In genomic region chr1:42667546-42667945, GRCm38 (mm10) we compare ENCODE assay signal across 24 mouse cellular contexts. TPM values are rescaled to one million over a fixed set of nuclear protein-coding genes. Genes with fewer than 3 reads are reported as not detected.
DNase-seq lines count a peak whose midpoint lies in the region; ATAC-seq and TF ChIP-seq lines count a peak whose summit lies in the region.
"Had no signal": no experiment of that assay in that cellular context is flagged by ENCODE, and none has a peak within 500 bp of the region (broad histone marks: within the 10 kb centered on the region; RNA-seq: fewer than 3 reads in every experiment).

No protein-coding gene starts in this region.

- H3K9me3 ChIP-seq in forebrain, embryonic 16.5 days (ENCODE audit: control insufficient read depth, low read length) = peaks cover 3% of the 10 kb centered on the region; the same call in 1 of the 2 replicates
- H3K9me3 ChIP-seq in forebrain, embryonic 15.5 days = no peaks in the 10 kb centered on the region
- H3K9me3 ChIP-seq in hindbrain, embryonic 16.5 days (ENCODE audit: control insufficient read depth, low read length) = no peaks in the 10 kb centered on the region
- H3K9me3 ChIP-seq in hindbrain, embryonic 10.5 days = no peaks in the 10 kb centered on the region
- H3K9me3 ChIP-seq in midbrain, postnatal 0 days (ENCODE audit: low read length) = no peaks in the 10 kb centered on the region
- no peaks in the 10 kb centered on the region for H3K9me3 ChIP-seq in midbrain, embryonic 15.5 days
- H3K9me3 ChIP-seq: embryonic facial prominence, embryonic 15.5 days; heart, embryonic 12.5 days had no signal

- no peak overlapping the region for H3K9ac ChIP-seq in forebrain, embryonic 16.5 days (replicated peaks; ENCODE audit: low read depth, low read length)
- H3K9ac ChIP-seq in forebrain, embryonic 15.5 days (replicated peaks) = no peak overlapping the region
- H3K9ac ChIP-seq in hindbrain, embryonic 16.5 days (ENCODE audit: low read depth, low read length) = no peak overlapping the region
- no peak overlapping the region for H3K9ac ChIP-seq in midbrain, postnatal 0 days (replicated peaks; ENCODE audit: low read length, poor library complexity, severe bottlenecking)
- H3K9ac ChIP-seq in midbrain, embryonic 15.5 days = no peak overlapping the region
- H3K9ac ChIP-seq: embryonic facial prominence, embryonic 15.5 days; heart, embryonic 12.5 days had no signal

- no peak overlapping the region for H3K4me3 ChIP-seq in forebrain, embryonic 16.5 days (replicated peaks; ENCODE audit: low read length)
- H3K4me3 ChIP-seq in forebrain, embryonic 15.5 days = no peak overlapping the region
- H3K4me3 ChIP-seq in hindbrain, embryonic 16.5 days (ENCODE audit: low read length) = no peak overlapping the region
- H3K4me3 ChIP-seq in hindbrain, embryonic 10.5 days = no peak overlapping the region
- no peak overlapping the region for H3K4me3 ChIP-seq in midbrain, postnatal 0 days (ENCODE audit: low read depth, low read length)
- no peak overlapping the region for H3K4me3 ChIP-seq in midbrain, embryonic 15.5 days
- H3K4me3 ChIP-seq: embryonic facial prominence, embryonic 15.5 days; erythroblast, embryonic 14.5 days; forebrain, embryonic 10.5 days; gastrocnemius, adult 2 months; heart, embryonic 12.5 days had no signal

- DNase-seq in hindbrain, embryonic 10.5 days (ENCODE audit: low spot score) = no peak
- DNase-seq in midbrain, postnatal 0 days (ENCODE audit: low spot score) = peak; percentile 51
- DNase-seq: adrenal gland, postnatal 14 days; cerebellum, adult 18-20 months; cerebellum, adult 9-11 months; cerebellum, postnatal 36 days; gastrocnemius, adult 2 months; gastrocnemius, postnatal 25 days had no signal

- H3K27ac ChIP-seq in forebrain, embryonic 16.5 days (ENCODE audit: low read length) = no peak overlapping the region
- H3K27ac ChIP-seq in forebrain, embryonic 15.5 days (replicated peaks) = no peak overlapping the region
- H3K27ac ChIP-seq in hindbrain, embryonic 16.5 days (ENCODE audit: low read depth, low read length) = 0 out of 2 replicates have a peak overlapping the region, but pooled peaks have one; percentile 39
- no peak overlapping the region for H3K27ac ChIP-seq in hindbrain, embryonic 10.5 days
- no peak overlapping the region; the same call in 1 of the 2 replicates for H3K27ac ChIP-seq in midbrain, postnatal 0 days (ENCODE audit: low read depth, low read length)
- no peak overlapping the region for H3K27ac ChIP-seq in midbrain, embryonic 15.5 days
- H3K27ac ChIP-seq: embryonic facial prominence, embryonic 15.5 days; forebrain, embryonic 10.5 days; gastrocnemius, adult 2 months had no signal

- WGBS in forebrain, embryonic 16.5 days = 55% methylated on average over 1 of the region's 1 CpGs
- 59% methylated on average over 1 of the region's 1 CpGs for WGBS in forebrain, embryonic 15.5 days
- WGBS in hindbrain, embryonic 16.5 days = 84% methylated on average over 1 of the region's 1 CpGs
- 82% methylated on average over 1 of the region's 1 CpGs for WGBS in hindbrain, embryonic 10.5 days
- WGBS in midbrain, postnatal 0 days = 63% methylated on average over 1 of the region's 1 CpGs
- 71% methylated on average over 1 of the region's 1 CpGs for WGBS in midbrain, embryonic 15.5 days

- no peak overlapping the region for H3K4me2 ChIP-seq in forebrain, embryonic 16.5 days (ENCODE audit: low read length)
- no peak overlapping the region for H3K4me2 ChIP-seq in forebrain, embryonic 15.5 days (replicated peaks)
- H3K4me2 ChIP-seq in hindbrain, embryonic 16.5 days (ENCODE audit: low read length) = no peak overlapping the region
- H3K4me2 ChIP-seq in midbrain, postnatal 0 days (ENCODE audit: low read depth, low read length, poor library complexity, severe bottlenecking) = no peak overlapping the region
- no peak overlapping the region for H3K4me2 ChIP-seq in midbrain, embryonic 15.5 days
- H3K4me2 ChIP-seq: embryonic facial prominence, embryonic 15.5 days; heart, embryonic 12.5 days had no signal

- ATAC-seq in forebrain, embryonic 16.5 days = peak; percentile 40; the same call in 1 of the 2 replicates
- no peak for ATAC-seq in forebrain, embryonic 15.5 days (replicated peaks)
- peak; percentile 60; the same call in 1 of the 2 replicates for ATAC-seq in hindbrain, embryonic 16.5 days
- no peak for ATAC-seq in midbrain, postnatal 0 days (ENCODE audit: low FRiP score)
- no peak for ATAC-seq in midbrain, embryonic 15.5 days (replicated peaks)
- ATAC-seq: activated CD4-positive, CD25-positive, alpha-beta regulatory T cell, adult 4 months; inflammation-experienced regulatory T-cells, adult 6 months; intestine, postnatal 0 days; Patski had no signal

- no peak for TF ChIP-seq CTCF in midbrain, postnatal 0 days (IDR thresholded peaks at IDR 0.05)

- H3K4me1 ChIP-seq in forebrain, embryonic 16.5 days (replicated peaks; ENCODE audit: control insufficient read depth, insufficient read depth, low read length) = 0 out of 2 replicates have a peak, but pooled peaks cover 2% of the 10 kb centered on the region
- peaks cover 4% of the 10 kb centered on the region; the same call in 1 of the 2 replicates for H3K4me1 ChIP-seq in forebrain, embryonic 15.5 days
- H3K4me1 ChIP-seq in hindbrain, embryonic 16.5 days (ENCODE audit: control insufficient read depth, insufficient read depth, low read depth, low read length) = no peaks in the 10 kb centered on the region
- H3K4me1 ChIP-seq in hindbrain, embryonic 10.5 days (replicated peaks) = no peaks in the 10 kb centered on the region
- H3K4me1 ChIP-seq in midbrain, postnatal 0 days (ENCODE audit: insufficient read depth, low read length) = no peaks in the 10 kb centered on the region
- no peaks in the 10 kb centered on the region for H3K4me1 ChIP-seq in midbrain, embryonic 15.5 days
- H3K4me1 ChIP-seq: forebrain, embryonic 10.5 days; heart, embryonic 12.5 days had no signal

- no peaks in the 10 kb centered on the region for H3K27me3 ChIP-seq in forebrain, embryonic 16.5 days (replicated peaks; ENCODE audit: control insufficient read depth, insufficient read depth, low read length)
- no peaks in the 10 kb centered on the region for H3K27me3 ChIP-seq in forebrain, embryonic 15.5 days
- no peaks in the 10 kb centered on the region for H3K27me3 ChIP-seq in hindbrain, embryonic 16.5 days (replicated peaks; ENCODE audit: control insufficient read depth, insufficient read depth, low read length)
- H3K27me3 ChIP-seq in hindbrain, embryonic 10.5 days (ENCODE audit: insufficient read depth, poor library complexity, severe bottlenecking) = no peaks in the 10 kb centered on the region
- no peaks in the 10 kb centered on the region for H3K27me3 ChIP-seq in midbrain, postnatal 0 days (ENCODE audit: insufficient read depth, low read length)
- H3K27me3 ChIP-seq in midbrain, embryonic 15.5 days (replicated peaks) = no peaks in the 10 kb centered on the region
- H3K27me3 ChIP-seq: CH12.LX; embryonic facial prominence, embryonic 15.5 days; heart, embryonic 12.5 days; Patski had no signal

- H3K36me3 ChIP-seq in forebrain, embryonic 16.5 days (ENCODE audit: control insufficient read depth, insufficient read depth) = peaks cover 16% of the 10 kb centered on the region
- peaks cover 29% of the 10 kb centered on the region for H3K36me3 ChIP-seq in forebrain, embryonic 15.5 days
- 0 out of 2 replicates have a peak, but pooled peaks cover 5% of the 10 kb centered on the region for H3K36me3 ChIP-seq in hindbrain, embryonic 16.5 days (ENCODE audit: control insufficient read depth, insufficient read depth, low read length)
- H3K36me3 ChIP-seq in hindbrain, embryonic 10.5 days = peaks cover 77% of the 10 kb centered on the region
- 0 out of 2 replicates have a peak, but pooled peaks cover 3% of the 10 kb centered on the region for H3K36me3 ChIP-seq in midbrain, postnatal 0 days (ENCODE audit: insufficient read depth, low read length)
- peaks cover 6% of the 10 kb centered on the region; the same call in 1 of the 2 replicates for H3K36me3 ChIP-seq in midbrain, embryonic 15.5 days (replicated peaks)
- H3K36me3 ChIP-seq: embryonic facial prominence, embryonic 15.5 days; heart, embryonic 12.5 days had no signal

RNA-seq across cellular contexts. Expression of gene Pou3f3, which starts 28.0 kb away (rescaled TPM):
- polyA plus RNA-seq in forebrain, embryonic 16.5 days (2015; fragmentation: Nextera tagmentation; extraction: Ambion mirVana) = 41.0 and 56.6 TPM in 2 replicates
- polyA plus RNA-seq in forebrain, embryonic 15.5 days (2015; fragmentation: Nextera tagmentation; extraction: Ambion mirVana) = 49.1 and 52.0 TPM in 2 replicates
- polyA plus RNA-seq in hindbrain, embryonic 16.5 days (2015; fragmentation: Nextera tagmentation; extraction: Ambion mirVana) = 8.4 and 9.5 TPM in 2 replicates
- polyA plus RNA-seq in hindbrain, embryonic 10.5 days (2016; fragmentation: Nextera tagmentation; extraction: Ambion mirVana) = 16.8 and 17.8 TPM in 2 replicates
- total RNA-seq in midbrain, postnatal 0 days (2014; rRNA removed) = 45.2 and 48.4 TPM in 2 replicates
- polyA plus RNA-seq in midbrain, postnatal 0 days (2015; fragmentation: Nextera tagmentation; extraction: Ambion mirVana) = 11.5 and 12.0 TPM in 2 replicates
- polyA plus RNA-seq in midbrain, embryonic 15.5 days (2015; fragmentation: Nextera tagmentation; extraction: Ambion mirVana) = 19.0 and 21.3 TPM in 2 replicates
- total RNA-seq: adrenal gland, adult 18-20 months; CH12.LX; gastrocnemius, adult 2 months; gastrocnemius, postnatal 25 days; granulocyte monocyte progenitor cell, adult 5-6 weeks had no signal
- polyA plus RNA-seq: erythroblast, embryonic 14.5 days; heart, embryonic 16.5 days; inflammation-experienced regulatory T-cells, adult 6 months had no signal

Comparison
In these comparisons a context has a peak if more than half of its experiments do, and no peak if none do; other contexts are left out.
1. ATAC-seq: peak in forebrain, embryonic 16.5 days (single experiment) and hindbrain, embryonic 16.5 days (single experiment); none in forebrain, embryonic 15.5 days (single experiment), midbrain, postnatal 0 days (single experiment) and midbrain, embryonic 15.5 days (single experiment).